Mouse (Mus musculus): Measurements from ENCODE around the gene Kirrel.

Kirrel gene

GRCm38 (mm10) chr3:87082235-87082634 lies 92.3 kb downstream of the Kirrel start:
- intact Hi-C loops (cut with DNase I): no loop called here

- intact Hi-C loops (cut with DNase I): no loop called here
Measured at GRCm38 (mm10) chr3:87079751-87080150, 94.8 kb downstream of the Kirrel start.

GRCm38 (mm10) chr3:87079301-87079700 lies 95.2 kb downstream of the Kirrel start:
- intact Hi-C loops (cut with DNase I): no loop called here

GRCm38 (mm10) chr3:87077681-87078080 lies 96.9 kb downstream of the Kirrel start:
- intact Hi-C loops (cut with DNase I): no loop called here

GRCm38 (mm10) chr3:87076899-87077298 lies 97.6 kb downstream of the Kirrel start:
- intact Hi-C loops (cut with DNase I): no loop called here

GRCm38 (mm10) chr3:87076161-87076560 lies 98.4 kb downstream of the Kirrel start:
- intact Hi-C loops (cut with DNase I): no loop called here

GRCm38 (mm10) chr3:87072612-87073515 lies 101.7 kb downstream of the Kirrel start:
- intact Hi-C loops (cut with DNase I): no loop called here

GRCm38 (mm10) chr3:87072191-87072590 lies 102.4 kb downstream of the Kirrel start:
- intact Hi-C loops (cut with DNase I): no loop called here

GRCm38 (mm10) chr3:87067396-87067975 lies 107.1 kb downstream of the Kirrel start:
- intact Hi-C loops (cut with DNase I): no loop called here

- intact Hi-C loops (cut with DNase I): no loop called here
Measured at GRCm38 (mm10) chr3:87053939-87054338, 120.6 kb downstream of the Kirrel start.

GRCm38 (mm10) chr3:87047801-87048200 lies 126.7 kb downstream of the Kirrel start:
- intact Hi-C loops (cut with DNase I): no loop called here

GRCm38 (mm10) chr3:87041733-87042132 lies 132.8 kb downstream of the Kirrel start:
- intact Hi-C loops (cut with DNase I): no loop called here

- intact Hi-C loops (cut with DNase I): no loop called here
Measured at GRCm38 (mm10) chr3:87038500-87038899, 136.0 kb downstream of the Kirrel start.

GRCm38 (mm10) chr3:87034061-87034460 lies 140.5 kb downstream of the Kirrel start:
- intact Hi-C loops (cut with DNase I): loop anchor here (5.0 kb wide), 1 partner anchor 468 kb away; no protein-coding TSS in a partner anchor

- intact Hi-C loops (cut with DNase I): loop anchor here (2.0 to 5.0 kb wide), 2 partner anchors 55 to 469 kb away; no protein-coding TSS in a partner anchor
Measured at GRCm38 (mm10) chr3:87033357-87033756, 141.2 kb downstream of the Kirrel start.

GRCm38 (mm10) chr3:87030855-87031254 lies 143.7 kb downstream of the Kirrel start:
- intact Hi-C loops (cut with DNase I): loop anchor here (5.0 kb wide), 1 partner anchor 471 kb away; no protein-coding TSS in a partner anchor

All from adrenal gland (tissue).